Mouse (Mus musculus): ENCODE measurements at regions not wholly inside any gene's neighbourhood (a gene's known extent, or its start where the extent isn't known, plus 50 kb on each side); places are given as distances from the start of the nearest gene placed in this dataset.

- no peak for DNase-seq (ENCODE audit: low spot score in 2 of 2)
These were observed 167.0 kb upstream of the Ubash3b start for GRCm38 (mm10) chr9:41328480-41328879.

DNA sequence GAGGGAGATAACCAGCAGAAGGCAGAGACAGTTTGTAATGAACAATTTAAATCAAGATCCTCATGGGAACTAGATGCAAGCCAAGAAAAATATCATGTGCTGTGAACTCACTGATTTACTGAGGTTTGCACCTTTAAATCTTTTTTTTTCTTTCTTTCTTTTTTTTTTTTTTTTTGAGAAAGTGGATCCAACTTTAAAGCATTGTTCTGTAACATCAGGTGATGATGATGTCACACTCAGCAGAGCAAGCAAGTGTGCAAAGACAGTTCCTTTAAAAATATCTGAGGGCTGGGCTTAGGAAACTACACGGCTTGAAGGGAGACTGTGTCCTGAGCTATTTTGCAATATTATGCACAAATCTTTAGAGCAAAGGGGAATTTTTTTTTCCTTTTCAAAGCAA lies 166.6 kb upstream of the Ubash3b start:
- DNase-seq (ENCODE audit: low spot score in 2 of 2) = no peak

DNA sequence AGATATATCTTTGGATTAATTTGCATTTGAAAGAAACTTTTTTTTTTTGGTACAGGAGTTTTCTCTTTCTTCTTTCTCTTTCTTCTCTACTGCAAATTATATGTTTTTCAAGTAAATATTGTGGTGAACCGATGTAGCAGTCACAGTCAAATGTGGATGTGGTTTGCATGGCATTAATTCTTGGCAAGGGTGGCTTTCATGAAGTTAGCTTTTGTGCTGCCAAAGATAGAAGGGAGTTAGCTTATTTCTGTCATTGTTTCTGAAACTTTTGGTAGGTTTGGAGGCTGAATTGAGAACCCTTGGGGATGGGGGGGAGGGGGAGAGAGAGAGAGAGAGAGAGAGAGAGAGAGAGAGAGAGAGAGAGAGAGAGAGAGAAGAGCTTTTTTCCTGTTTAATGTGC lies 166.1 kb upstream of the Ubash3b start:
- no peak for DNase-seq (ENCODE audit: low spot score in 2 of 2)

- no peak for DNase-seq (ENCODE audit: low spot score in 2 of 2)
These were observed 165.5 kb upstream of the Ubash3b start for GRCm38 (mm10) chr9:41326772-41327560.

DNA sequence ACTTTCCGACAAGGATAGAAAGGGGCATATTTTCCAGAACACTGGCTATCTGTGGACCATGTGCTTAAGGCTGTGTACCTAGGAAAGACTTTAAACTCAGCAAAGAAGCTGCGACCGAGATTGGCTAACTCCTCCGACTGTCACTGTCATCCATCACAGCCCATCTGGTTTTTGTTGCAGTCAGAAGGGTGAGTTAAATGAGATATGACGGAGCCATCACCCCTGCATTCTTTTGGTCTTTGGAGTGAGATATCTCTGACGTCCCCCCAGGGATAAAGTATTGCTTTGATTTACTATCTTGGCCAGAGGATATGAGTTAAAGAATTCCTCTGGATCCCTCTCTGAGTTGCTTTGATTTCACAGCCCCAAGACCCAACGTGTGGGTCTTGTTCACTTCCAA lies 160.0 kb upstream of the Ubash3b start:
- no peak for DNase-seq (ENCODE audit: low spot score in 2 of 2)

GRCm38 (mm10) chr9:41319066-41319465 lies 157.6 kb upstream of the Ubash3b start:
- DNase-seq (ENCODE audit: low spot score in 2 of 2) = no peak

- DNase-seq (ENCODE audit: low spot score in 2 of 2) = no peak
These were observed 144.7 kb upstream of the Ubash3b start for GRCm38 (mm10) chr9:41306229-41306628.

DNA sequence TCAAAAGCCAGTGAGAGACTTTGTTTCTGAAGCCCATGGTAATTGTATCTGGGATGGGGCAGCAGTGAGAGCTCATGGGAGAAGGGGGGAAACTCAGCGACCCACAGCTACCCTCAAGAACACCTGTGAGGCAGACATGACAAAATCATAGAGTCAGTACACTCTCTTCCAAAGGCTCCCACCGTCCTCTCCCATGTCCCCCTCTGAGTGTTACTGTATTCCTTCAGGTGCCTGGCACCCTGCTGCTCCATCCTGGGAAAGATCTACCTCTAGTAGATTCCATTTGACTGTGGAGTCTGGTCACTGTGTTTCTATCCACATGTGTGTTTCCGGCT lies 142.0 kb upstream of the Ubash3b start:
- no peak for DNase-seq (ENCODE audit: low spot score in 2 of 2)

- no peak for DNase-seq (ENCODE audit: low spot score in 2 of 2)
These were observed 141.5 kb upstream of the Ubash3b start for GRCm38 (mm10) chr9:41302809-41303493.

DNA sequence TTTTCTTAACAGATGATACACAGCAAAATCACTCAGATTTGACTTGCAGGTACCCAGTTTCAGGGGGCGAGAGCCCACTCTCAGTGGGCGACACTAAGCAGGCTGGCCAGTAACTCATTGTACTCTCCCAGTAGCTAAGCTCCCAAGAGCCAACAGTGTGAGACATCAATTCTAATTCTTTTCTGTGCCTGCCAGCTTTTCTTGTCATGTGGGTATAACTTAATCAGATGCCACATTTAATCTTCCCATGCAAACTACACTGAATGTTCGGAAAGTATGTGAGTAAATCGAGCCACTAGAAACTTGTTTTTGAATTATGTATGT lies 124.6 kb upstream of the Ubash3b start:
- DNase-seq (ENCODE audit: low spot score in 2 of 2) = no peak

DNA sequence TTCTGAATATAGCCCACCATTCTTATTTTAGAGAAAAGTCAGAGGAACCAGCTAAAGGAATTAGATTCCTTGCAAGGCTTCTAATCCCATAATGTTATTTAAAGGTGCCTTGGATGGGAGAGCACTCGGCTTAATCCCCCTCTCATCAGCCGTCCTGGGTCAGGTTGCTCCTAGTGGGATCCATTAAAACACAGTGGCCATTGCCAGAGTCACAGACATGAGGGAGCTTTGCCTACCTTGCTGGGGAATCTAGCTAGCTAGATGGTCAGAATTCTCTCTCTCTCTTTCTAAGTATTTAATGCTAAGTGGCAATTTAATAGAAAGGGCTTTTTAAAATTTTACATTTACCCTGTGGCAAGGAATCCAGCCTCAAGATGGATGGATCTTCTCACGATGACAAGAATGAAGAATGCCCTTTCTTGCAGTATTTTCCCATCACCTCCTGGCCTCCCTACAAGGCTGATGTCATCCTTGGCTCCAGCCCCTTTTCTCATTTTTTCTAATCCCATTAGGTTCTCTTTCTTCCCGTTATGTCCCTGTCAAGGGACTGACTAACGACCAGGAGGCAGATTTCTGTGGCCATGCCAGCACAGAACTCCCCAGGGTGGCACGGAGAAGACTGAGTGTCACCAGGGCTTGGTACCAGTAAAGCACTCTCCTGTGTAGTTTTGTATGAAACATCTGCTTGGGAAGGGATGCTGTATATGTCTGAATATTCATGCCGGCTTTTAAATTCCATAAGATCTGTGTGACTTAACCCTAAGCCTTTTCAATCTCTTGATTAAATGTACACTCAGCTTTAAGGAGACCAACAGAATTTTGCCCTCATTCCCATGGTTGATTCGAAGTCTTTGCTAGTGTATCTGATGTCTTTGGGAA lies 124.0 kb upstream of the Ubash3b start:
- DNase-seq (ENCODE audit: low spot score in 2 of 2) = no peak

DNA sequence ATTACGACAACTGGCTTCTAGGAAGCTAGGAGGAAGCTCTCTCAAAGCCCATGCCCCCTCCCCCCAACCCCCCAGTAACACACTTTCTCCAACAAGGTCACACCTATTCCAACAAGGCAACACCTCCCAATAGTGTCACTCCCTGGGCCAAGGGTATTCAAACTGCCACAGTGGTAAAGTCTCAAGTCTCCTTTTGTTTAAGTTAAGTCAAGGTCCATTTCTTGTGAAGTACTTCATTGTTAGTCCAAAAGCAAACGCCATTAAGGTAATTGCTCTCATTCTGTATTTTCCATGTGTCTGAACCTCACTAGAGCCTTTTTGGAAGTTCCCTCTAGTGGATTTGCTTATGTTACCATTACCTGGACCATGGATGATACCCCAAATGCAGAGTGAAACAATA lies 116.2 kb upstream of the Ubash3b start:
- no peak for DNase-seq (ENCODE audit: low spot score in 2 of 2)

- DNase-seq (ENCODE audit: low spot score in 2 of 2) = no peak
These were observed 112.4 kb upstream of the Ubash3b start for GRCm38 (mm10) chr9:41273839-41274271.

- DNase-seq (ENCODE audit: low spot score in 2 of 2) = no peak
These were observed 111.8 kb upstream of the Ubash3b start for GRCm38 (mm10) chr9:41273171-41273781.

- no peak for DNase-seq (ENCODE audit: low spot score in 2 of 2)
These were observed 111.1 kb upstream of the Ubash3b start for GRCm38 (mm10) chr9:41272596-41272995.

GRCm38 (mm10) chr9:41268112-41268511 lies 106.6 kb upstream of the Ubash3b start:
- DNase-seq (ENCODE audit: low spot score in 2 of 2) = no peak

- no peak for DNase-seq (ENCODE audit: low spot score in 2 of 2)
These were observed 103.0 kb upstream of the Ubash3b start for GRCm38 (mm10) chr9:41264485-41264884.

- no peak for DNase-seq (ENCODE audit: low spot score in 2 of 2)
These were observed 95.7 kb upstream of the Ubash3b start for GRCm38 (mm10) chr9:41257244-41257643.

DNA sequence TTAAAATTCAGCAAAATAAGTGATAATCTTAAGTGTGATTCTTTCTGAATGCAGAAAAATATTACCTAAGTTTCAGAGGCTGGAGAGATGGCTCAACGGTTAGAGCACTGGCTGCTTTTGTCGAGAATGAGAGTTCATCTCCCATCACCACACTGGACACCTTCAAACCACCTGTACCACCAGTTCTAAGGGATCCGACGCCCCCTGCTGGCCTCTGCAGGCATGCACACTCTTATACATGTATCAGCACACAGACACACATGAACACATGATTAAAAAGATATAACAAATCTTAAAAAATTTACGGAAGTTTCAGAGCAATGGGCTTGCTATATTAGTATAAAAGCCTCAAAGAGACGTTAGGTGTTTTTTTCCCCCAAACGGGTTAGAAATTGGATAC lies 80.9 kb upstream of the Ubash3b start:
- DNase-seq (ENCODE audit: low spot score in 2 of 2) = no peak

GRCm38 (mm10) chr9:41239097-41239451 lies 77.6 kb upstream of the Ubash3b start:
- DNase-seq (ENCODE audit: low spot score in 2 of 2) = no peak

DNA sequence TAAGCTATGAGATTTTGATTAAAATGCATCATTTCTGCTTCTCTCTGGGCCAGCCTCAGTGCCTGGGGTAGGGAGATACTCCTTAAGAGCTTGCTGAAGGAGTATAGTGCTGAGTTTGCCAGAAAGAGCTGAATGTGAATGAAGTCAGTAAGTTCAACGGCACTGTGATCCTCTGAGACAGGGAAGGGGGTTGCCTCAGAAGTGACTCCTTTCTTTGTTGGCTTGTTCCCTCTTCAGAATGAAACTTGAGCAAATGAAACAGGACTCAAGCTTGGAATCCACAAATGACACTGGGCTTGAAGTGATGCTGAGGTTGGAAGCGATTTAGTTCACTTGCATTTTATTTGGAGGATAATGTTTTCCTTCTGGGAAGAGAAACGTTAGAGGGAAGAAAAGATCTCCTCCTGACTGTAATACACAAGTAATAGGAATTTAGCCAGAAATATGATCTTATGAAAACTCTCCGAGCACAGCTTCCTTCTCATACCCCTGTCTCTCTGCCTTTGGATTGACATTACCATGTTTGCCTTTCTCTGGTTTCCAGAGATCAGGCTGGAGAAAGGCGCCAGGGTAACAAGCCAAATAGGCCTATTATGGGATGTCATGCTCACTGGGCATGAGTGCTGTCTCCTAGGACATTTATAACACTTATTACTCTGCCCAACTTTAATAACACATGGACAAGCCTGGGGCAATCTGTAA lies 77.0 kb upstream of the Ubash3b start:
- DNase-seq (ENCODE audit: low spot score in 2 of 2) = no peak

GRCm38 (mm10) chr9:41237265-41237664 lies 75.8 kb upstream of the Ubash3b start:
- no peak for DNase-seq (ENCODE audit: low spot score in 2 of 2)
